8 mouse cellular contexts compared by ENCODE assay signal in genomic region chr7:47015390-47016065, GRCm38 (mm10). TPM values are rescaled to one million over a fixed set of nuclear protein-coding genes. Genes with fewer than 3 reads are reported as not detected.
A peak's percentile ranks its signal among the peaks of the same experiment; 100 is the strongest.
DNase-seq lines count a peak whose midpoint lies in the region; ATAC-seq lines count a peak whose summit lies in the region.

No protein-coding gene starts in this region.

- intact Hi-C loops in left cerebral cortex, postnatal 25 days (cut with DNase I): loop anchor here (1.0 kb wide), 1 partner anchor 52 kb away; no protein-coding TSS in a partner anchor

- no peaks in the 10 kb centered on the region for H3K27me3 ChIP-seq in intestine, embryonic 14.5 days (replicated peaks; ENCODE audit: control insufficient read depth, insufficient read depth, low read length)

- peak overlapping the region; percentile 39 for H3K4me2 ChIP-seq in intestine, embryonic 14.5 days (ENCODE audit: low read length)

- no peaks in the 10 kb centered on the region for H3K36me3 ChIP-seq in intestine, embryonic 14.5 days (ENCODE audit: control insufficient read depth, insufficient read depth, low read length)

- peak; percentile 88 to 94 for DNase-seq in adrenal gland, adult (ENCODE audit: inconsistent age in 2 of 2, low spot score in 1 of 2)
- DNase-seq in embryo, embryonic 11 days: peak; percentile 90
- peak; percentile 88 for DNase-seq in gastrocnemius, postnatal 25 days
- peak; percentile 83 for DNase-seq in intestine, embryonic 14.5 days (ENCODE audit: low spot score)
- peak; percentile 60 to 81 for DNase-seq in left cerebral cortex, postnatal 25 days (ENCODE audit: low spot score in 2 of 2)
- peak; percentile 80 for DNase-seq in mesoderm, embryonic 11.5 days (ENCODE audit: low read depth, low spot score)
- DNase-seq in right cerebral cortex, postnatal 25 days: peak; percentile 54
- peak; percentile 82 to 85 for DNase-seq in urinary bladder, postnatal 4 days (ENCODE audit: low spot score in 2 of 2)

- peak overlapping the region; percentile 38; the same call in 1 of the 2 replicates for H3K27ac ChIP-seq in intestine, embryonic 14.5 days (ENCODE audit: low read depth)

- H3K9me3 ChIP-seq in intestine, embryonic 14.5 days (ENCODE audit: control insufficient read depth, low read length): no peaks in the 10 kb centered on the region

- no peak overlapping the region for H3K9ac ChIP-seq in intestine, embryonic 14.5 days (ENCODE audit: low read length)

- 11% methylated on average over 6 of the region's 6 CpGs for WGBS in intestine, embryonic 14.5 days

- H3K4me1 ChIP-seq in intestine, embryonic 14.5 days (replicated peaks; ENCODE audit: control insufficient read depth, insufficient read depth, low read length): peaks cover 13% of the 10 kb centered on the region; the same call in 1 of the 2 replicates

- no peak overlapping the region for H3K4me3 ChIP-seq in intestine, embryonic 14.5 days (ENCODE audit: low read depth, low read length)

- peak; percentile 99 for ATAC-seq in intestine, embryonic 14.5 days (replicated peaks; ENCODE audit: low FRiP score, low TSS enrichment, low read depth)

RNA-seq across cellular contexts. Expression of gene Spty2d1, which starts 7.3 kb away (rescaled TPM):
- total RNA-seq in gastrocnemius, postnatal 25 days (2021): 1 to 10 TPM; 4.7 to 4.8 TPM
- polyA plus RNA-seq in intestine, embryonic 14.5 days (2014; fragmentation: Nextera tagmentation; extraction: Ambion mirVana): 17.6 and 18.0 TPM in 2 replicates
- 10 to 100 TPM; 13.8 to 13.9 TPM for total RNA-seq in left cerebral cortex, postnatal 25 days (2021)

RNA-seq across cellular contexts. Expression of gene Gm9999, which starts 32.1 kb away (rescaled TPM):
- not detected for total RNA-seq in gastrocnemius, postnatal 25 days (2021)
- polyA plus RNA-seq in intestine, embryonic 14.5 days (2014; fragmentation: Nextera tagmentation; extraction: Ambion mirVana): not detected in 2 replicates
- not detected for total RNA-seq in left cerebral cortex, postnatal 25 days (2021)

RNA-seq across cellular contexts. Expression of gene Tmem86a, which starts 34.9 kb away (rescaled TPM):
- total RNA-seq in gastrocnemius, postnatal 25 days (2021): 1 to 10 TPM; 4.6 to 5.2 TPM
- polyA plus RNA-seq in intestine, embryonic 14.5 days (2014; fragmentation: Nextera tagmentation; extraction: Ambion mirVana): 30.6 and 31.4 TPM in 2 replicates
- 10 to 100 TPM; 16.4 to 19.4 TPM for total RNA-seq in left cerebral cortex, postnatal 25 days (2021)

RNA-seq across cellular contexts. Expression of gene Uevld, which starts 57.2 kb away (rescaled TPM):
- 1 to 10 TPM; 7.0 to 8.8 TPM for total RNA-seq in gastrocnemius, postnatal 25 days (2021)
- polyA plus RNA-seq in intestine, embryonic 14.5 days (2014; fragmentation: Nextera tagmentation; extraction: Ambion mirVana): 11.4 and 12.6 TPM in 2 replicates
- 10 to 100 TPM; 10.2 to 13.3 TPM for total RNA-seq in left cerebral cortex, postnatal 25 days (2021)
